Mouse (Mus musculus) C2C12 (cell line): ENCODE data around the gene Zbtb7b. TPM values are rescaled to one million over a fixed set of nuclear protein-coding genes. Genes with fewer than 3 reads are reported as not detected.

Experiments
- H3K27me3 ChIP-seq: one replicate; pipeline ENCODE4 v1.6.1; 2011; ENCODE audit not compliant: control insufficient read depth, insufficient read depth, insufficient read length
- H3K36me3 ChIP-seq: one replicate; pipeline ENCODE4 v1.6.1; 2011; ENCODE audit not compliant: control insufficient read depth, insufficient read depth
- H3K4me3 ChIP-seq: one replicate; pipeline ENCODE4 v1.5.1; 2011; ENCODE audit warnings: mild to moderate bottlenecking, control low read depth; ENCODE audit not compliant: poor library complexity, insufficient read depth, severe bottlenecking
- H3K79me2 ChIP-seq: one replicate; pipeline ENCODE4 v1.6.1; 2011; ENCODE audit not compliant: control insufficient read depth, insufficient read depth
- H3K79me3 ChIP-seq: one replicate; pipeline ENCODE4 v1.6.1; 2011; ENCODE audit warnings: low read depth, control low read depth
- H3ac ChIP-seq: one replicate; pipeline ENCODE3; 2011; ENCODE audit warnings: low read depth; ENCODE audit not compliant: control insufficient read depth, insufficient read length
- CEBPB ChIP-seq: IDR thresholded peaks from one replicate; pipeline ENCODE4 v1.6.1; 2011; ENCODE audit warnings: low read depth, mild to moderate bottlenecking, control low read depth, moderate library complexity
- CTCF ChIP-seq: IDR thresholded peaks from one replicate; pipeline ENCODE4 v1.5.1; 2011; ENCODE audit not compliant: control insufficient read depth, insufficient read depth, insufficient read length
- FOSL1 ChIP-seq: IDR thresholded peaks from one replicate; pipeline ENCODE4 v1.8.0; 2011; ENCODE audit warnings: mild to moderate bottlenecking, low read length; ENCODE audit not compliant: poor library complexity, insufficient read depth, severe bottlenecking
- MAX ChIP-seq: IDR thresholded peaks from one replicate; pipeline ENCODE4 v1.6.1; 2011; ENCODE audit warnings: mild to moderate bottlenecking, control low read depth
- MYOD1 ChIP-seq: IDR thresholded peaks from one replicate; pipeline ENCODE4 v1.6.1; 2011; ENCODE audit warnings: low read depth; ENCODE audit not compliant: control insufficient read depth, insufficient read length
- MYOG ChIP-seq: IDR thresholded peaks from one replicate; pipeline ENCODE4 v1.6.1; 2011; ENCODE audit not compliant: control insufficient read depth, insufficient read length; ENCODE audit errors: extremely low read depth
- USF1 ChIP-seq: IDR thresholded peaks from one replicate; pipeline ENCODE4 v1.6.1; 2011; ENCODE audit warnings: low read depth, mild to moderate bottlenecking, control low read depth, moderate library complexity
- polyA plus RNA-seq: library from polyadenylated mRNA; unstranded; fragments of >200 nt; fragmentation: generic; extraction: Trizol; gene quantifications from one replicate; pipeline ENCODE4 v1.2.1, GENCODE M21; 2012; ENCODE audit warnings: missing spikeins

Zbtb7b gene
- polyA plus RNA-seq, 1 experiment, result 29.5 TPM

- Histone ChIP-seq H3K36me3 (peaks cover 15% of the 10 kb centered on the region), H3K27me3 (no peaks in the 10 kb centered on the region), H3K79me2 (peaks cover 30% of the 10 kb centered on the region), H3K4me3 (no peak overlapping the region), H3K79me3 (peaks cover 2% of the 10 kb centered on the region), H3ac (no peak overlapping the region)
- TF ChIP-seq FOSL1, result no peak
- TF ChIP-seq CEBPB, result no peak
- no peak for TF ChIP-seq MYOD1
- no peak for TF ChIP-seq USF1
- TF ChIP-seq CTCF, result no peak
- TF ChIP-seq MAX, result no peak
- TF ChIP-seq MYOG, result no peak
These were observed 11.6 kb downstream of the Zbtb7b start for GRCm38 (mm10) chr3:89382950-89383349.

- no peak for TF ChIP-seq MYOD1
- TF ChIP-seq MYOG, result no peak
- no peak for TF ChIP-seq MAX
- TF ChIP-seq CEBPB, result no peak
- no peak for TF ChIP-seq CTCF
- peaks cover 2% of the 10 kb centered on the region for H3K79me3 ChIP-seq
- H3K4me3 ChIP-seq, result no peak overlapping the region
- H3K79me2 ChIP-seq, result peaks cover 24% of the 10 kb centered on the region
- peaks cover 15% of the 10 kb centered on the region for H3K36me3 ChIP-seq
- H3K27me3 ChIP-seq, result no peaks in the 10 kb centered on the region
- no peak overlapping the region for H3ac ChIP-seq
These were observed 12.3 kb downstream of the Zbtb7b start for GRCm38 (mm10) chr3:89382033-89382882.

GRCm38 (mm10) chr3:89381233-89381632 lies 13.3 kb downstream of the Zbtb7b start:
- peaks cover 2% of the 10 kb centered on the region for H3K79me3 ChIP-seq
- no peaks in the 10 kb centered on the region for H3K27me3 ChIP-seq
- no peak overlapping the region for H3ac ChIP-seq
- no peak for TF ChIP-seq MYOD1
- no peak for TF ChIP-seq MAX
- TF ChIP-seq USF1, result no peak
- H3K36me3 ChIP-seq, result peaks cover 15% of the 10 kb centered on the region
- peaks cover 20% of the 10 kb centered on the region for H3K79me2 ChIP-seq
- no peak overlapping the region for H3K4me3 ChIP-seq

GRCm38 (mm10) chr3:89380711-89381110 lies 13.9 kb downstream of the Zbtb7b start:
- no peak for TF ChIP-seq USF1
- TF ChIP-seq MYOG, result no peak
- TF ChIP-seq MYOD1, result no peak
- no peak for TF ChIP-seq FOSL1
- TF ChIP-seq CTCF, result no peak
- no peak for TF ChIP-seq CEBPB
- TF ChIP-seq MAX, result no peak
- H3K4me3 ChIP-seq, result no peak overlapping the region

GRCm38 (mm10) chr3:89380291-89380690 lies 14.3 kb downstream of the Zbtb7b start:
- no peak for TF ChIP-seq MYOD1
- TF ChIP-seq CEBPB, result no peak
- no peak for TF ChIP-seq FOSL1
- TF ChIP-seq MYOG, result no peak
- TF ChIP-seq USF1, result no peak
- no peak for TF ChIP-seq MAX
- no peak for TF ChIP-seq CTCF
- Histone ChIP-seq H3K79me3 (peaks cover 2% of the 10 kb centered on the region), H3K79me2 (peaks cover 20% of the 10 kb centered on the region), H3K27me3 (no peaks in the 10 kb centered on the region), H3K36me3 (peaks cover 15% of the 10 kb centered on the region), H3ac (no peak overlapping the region), H3K4me3 (no peak overlapping the region)

More at GRCm38 (mm10) chr3:89380711-89381110, 13.9 kb downstream of the Zbtb7b start:
- H3K27me3 ChIP-seq, result no peaks in the 10 kb centered on the region
- peaks cover 20% of the 10 kb centered on the region for H3K79me2 ChIP-seq
- H3K79me3 ChIP-seq, result peaks cover 2% of the 10 kb centered on the region
- peaks cover 15% of the 10 kb centered on the region for H3K36me3 ChIP-seq
- H3ac ChIP-seq, result no peak overlapping the region

GRCm38 (mm10) chr3:89379388-89380131 lies 15.0 kb downstream of the Zbtb7b start:
- peaks cover 15% of the 10 kb centered on the region for H3K36me3 ChIP-seq
- no peaks in the 10 kb centered on the region for H3K27me3 ChIP-seq
- TF ChIP-seq MAX (no peak), CTCF (no peak), CEBPB (no peak), USF1 (no peak), MYOG (no peak), MYOD1 (no peak), FOSL1 (no peak)
- H3K79me2 ChIP-seq, result peaks cover 18% of the 10 kb centered on the region
- peaks cover 2% of the 10 kb centered on the region for H3K79me3 ChIP-seq
- H3K4me3 ChIP-seq, result no peak overlapping the region
- H3ac ChIP-seq, result no peak overlapping the region
